Mouse (Mus musculus) liver, embryonic 14.5 days (tissue): ENCODE measurements around the gene Mrpl39.

ENCODE experiments used
- CTCF ChIP-seq: IDR thresholded peaks from 2 replicates; pipeline ENCODE4 v1.5.1; 2016; ENCODE audit warnings: antibody characterized with exemption, low read depth, control low read depth
- EP300 ChIP-seq: IDR thresholded peaks from 2 replicates; pipeline ENCODE4 v1.6.1; 2016; ENCODE audit warnings: antibody characterized with exemption, low read depth

- TF ChIP-seq CTCF (no peak), EP300 (no peak)
These were observed 37.8 kb upstream of the Mrpl39 start for GRCm38 (mm10) chr16:84773268-84773861.
